Mouse (Mus musculus): ENCODE results near the gene Nfia.

DNA sequence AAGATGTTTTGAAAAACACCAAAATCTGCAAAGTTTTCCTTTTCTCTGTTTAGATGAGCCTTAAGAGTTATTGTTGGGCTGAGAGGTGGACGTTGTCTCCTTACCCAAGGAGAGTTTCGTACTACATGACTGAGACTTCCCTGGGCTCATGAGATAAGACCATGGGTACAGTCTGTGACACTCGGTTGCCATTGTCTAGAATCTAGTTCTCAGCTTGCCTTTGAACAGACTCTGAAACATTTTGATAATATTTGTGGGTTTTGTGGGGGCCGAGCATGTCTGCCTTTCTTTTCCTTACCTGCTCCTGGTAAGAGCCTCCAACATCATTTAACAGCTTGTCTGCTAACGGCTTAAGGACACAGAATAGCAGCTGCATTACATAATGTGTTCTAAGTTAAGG lies 150.7 kb downstream of the Nfia start:
- TF ChIP-seq POLR2A (IDR thresholded peaks at IDR 0.05; ENCODE audit: low read depth, low read length) = no peak
- TF ChIP-seq CTCF (IDR thresholded peaks at IDR 0.05; ENCODE audit: borderline replicate concordance, insufficient read depth, low read length) = no peak

Measured in embryonic fibroblast, embryonic 13.5 days (primary cell).